Mouse (Mus musculus): ENCODE results near the gene Acox3. TPM values are rescaled to one million over a fixed set of nuclear protein-coding genes. Genes with fewer than 3 reads are reported as not detected.

Gene Acox3
- 3.1 and 3.6 TPM in 2 replicates for polyA plus RNA-seq (2015; fragmentation: Nextera tagmentation; extraction: Ambion mirVana)

GRCm38 (mm10) chr5:35582445-35583220 lies at the start of gene Acox3:
Gene Acox3, plus strand, starts transcription at chr5:35583040.
- H3K27me3 ChIP-seq, result no peaks in the 10 kb centered on the region
- peak within 1 kb of the TSS; percentile 62 for H3K27ac ChIP-seq (replicated peaks)
- ATAC-seq (ENCODE audit: insufficient read depth), result peak; percentile 86

DNA sequence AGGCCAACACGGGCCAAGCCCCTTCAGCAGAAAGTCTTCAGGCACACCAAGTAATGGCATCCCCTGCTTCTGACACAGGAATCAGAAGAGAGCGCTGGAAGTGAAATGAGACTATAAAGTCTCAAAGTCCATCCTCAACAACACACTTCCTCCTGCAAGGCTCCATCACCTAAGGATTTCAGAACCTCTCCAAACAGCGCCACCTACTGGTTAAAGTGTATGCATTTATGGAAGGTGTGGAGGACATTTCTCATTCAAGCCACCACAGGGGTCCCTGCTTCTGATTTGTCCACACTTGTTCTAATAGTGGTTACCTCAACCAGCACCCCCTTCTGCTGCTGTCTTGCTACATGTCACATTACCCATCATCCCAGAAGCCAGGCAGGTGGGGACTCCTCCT lies 46.6 kb upstream of the Acox3 start:
- no peak for ATAC-seq (ENCODE audit: insufficient read depth)
- Histone ChIP-seq H3K9ac (no peak overlapping the region), H3K9me3 (replicated peaks) (no peaks in the 10 kb centered on the region), H3K4me3 (replicated peaks) (no peak overlapping the region), H3K4me2 (no peak overlapping the region), H3K4me1 (replicated peaks) (no peaks in the 10 kb centered on the region), H3K27me3 (no peaks in the 10 kb centered on the region), H3K27ac (replicated peaks) (no peak overlapping the region), H3K36me3 (replicated peaks) (no peaks in the 10 kb centered on the region)
- WGBS (ENCODE audit: insufficient replicate concordance), result 46% methylated on average over 3 of the region's 3 CpGs

More at GRCm38 (mm10) chr5:35582445-35583220, at the start of gene Acox3:
- Histone ChIP-seq H3K9me3 (replicated peaks) (no peaks in the 10 kb centered on the region), H3K4me2 (peak within 1 kb of the TSS; percentile 88), H3K9ac (peak within 1 kb of the TSS; percentile 68), H3K36me3 (replicated peaks) (no peaks in the 10 kb centered on the region), H3K4me3 (replicated peaks) (peak within 1 kb of the TSS; percentile 74), H3K4me1 (replicated peaks) (peaks cover 18% of the 10 kb centered on the region)
- WGBS (ENCODE audit: insufficient replicate concordance), result under 1% methylated on average over 35 of the region's 35 CpGs

DNA sequence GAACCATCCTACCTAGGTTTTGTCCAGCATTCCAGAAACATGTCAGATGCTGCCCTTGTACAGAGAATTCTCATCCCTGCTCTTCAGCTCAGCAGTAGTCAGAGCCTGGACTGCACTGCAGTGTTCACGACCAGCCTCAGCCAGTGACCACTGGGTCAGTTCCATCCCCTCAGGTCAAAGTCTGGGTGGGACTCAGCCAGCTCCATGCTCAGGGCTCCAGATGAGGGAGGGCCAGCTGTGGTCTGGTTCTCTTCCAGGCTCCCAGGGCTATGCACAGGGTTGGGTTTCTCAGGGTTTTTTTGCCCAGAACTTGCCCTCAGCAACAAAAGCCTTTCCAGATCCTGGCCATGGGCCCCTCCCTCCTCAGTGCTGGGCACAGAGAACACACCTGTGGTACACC lies 45.4 kb upstream of the Acox3 start:
- H3K27ac ChIP-seq (replicated peaks), result no peak overlapping the region
- no peak overlapping the region for H3K9ac ChIP-seq
- H3K9me3 ChIP-seq (replicated peaks), result no peaks in the 10 kb centered on the region
- no peaks in the 10 kb centered on the region for H3K4me1 ChIP-seq (replicated peaks)
- ATAC-seq (ENCODE audit: insufficient read depth), result no peak
- H3K27me3 ChIP-seq, result no peaks in the 10 kb centered on the region
- 52% methylated on average over 1 of the region's 1 CpGs for WGBS (ENCODE audit: insufficient replicate concordance)
- no peak overlapping the region for H3K4me3 ChIP-seq (replicated peaks)
- H3K36me3 ChIP-seq (replicated peaks), result no peaks in the 10 kb centered on the region
- no peak overlapping the region for H3K4me2 ChIP-seq

GRCm38 (mm10) chr5:35538022-35538421 lies 44.8 kb upstream of the Acox3 start:
- no peaks in the 10 kb centered on the region for H3K36me3 ChIP-seq (replicated peaks)
- no peaks in the 10 kb centered on the region for H3K27me3 ChIP-seq
- no peaks in the 10 kb centered on the region for H3K4me1 ChIP-seq (replicated peaks)
- no peak overlapping the region for H3K9ac ChIP-seq
- no peak overlapping the region for H3K4me3 ChIP-seq (replicated peaks)
- no peak overlapping the region for H3K27ac ChIP-seq (replicated peaks)
- WGBS (ENCODE audit: insufficient replicate concordance), result 67% methylated on average over 3 of the region's 3 CpGs
- no peaks in the 10 kb centered on the region for H3K9me3 ChIP-seq (replicated peaks)
- H3K4me2 ChIP-seq, result no peak overlapping the region
- ATAC-seq (ENCODE audit: insufficient read depth), result no peak

DNA sequence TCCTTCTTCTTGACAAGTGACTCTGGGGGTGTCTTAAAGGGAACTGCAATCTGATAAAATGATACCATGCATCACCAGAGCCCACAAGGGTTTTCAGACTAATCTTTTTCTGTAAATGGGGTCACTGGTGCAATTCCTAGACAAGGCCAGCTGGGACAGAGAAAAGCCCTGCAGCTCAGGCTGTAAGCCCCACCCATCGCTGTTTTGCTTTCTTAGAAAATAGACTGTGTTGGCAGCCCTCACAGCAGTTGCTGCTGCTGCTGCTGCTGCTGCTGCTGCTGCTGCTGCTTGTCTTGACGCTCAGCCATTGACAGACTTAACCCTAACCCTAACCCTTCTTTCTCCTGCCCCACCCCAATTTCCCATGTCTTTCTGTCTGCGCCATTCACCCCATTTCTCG lies 43.3 kb upstream of the Acox3 start:
- Histone ChIP-seq H3K4me1 (replicated peaks) (no peaks in the 10 kb centered on the region), H3K4me2 (no peak overlapping the region), H3K27me3 (no peaks in the 10 kb centered on the region), H3K9me3 (replicated peaks) (no peaks in the 10 kb centered on the region), H3K27ac (replicated peaks) (no peak overlapping the region), H3K4me3 (replicated peaks) (no peak overlapping the region), H3K9ac (no peak overlapping the region), H3K36me3 (replicated peaks) (no peaks in the 10 kb centered on the region)
- 59% methylated on average over 4 of the region's 4 CpGs for WGBS (ENCODE audit: insufficient replicate concordance)
- no peak for ATAC-seq (ENCODE audit: insufficient read depth)

DNA sequence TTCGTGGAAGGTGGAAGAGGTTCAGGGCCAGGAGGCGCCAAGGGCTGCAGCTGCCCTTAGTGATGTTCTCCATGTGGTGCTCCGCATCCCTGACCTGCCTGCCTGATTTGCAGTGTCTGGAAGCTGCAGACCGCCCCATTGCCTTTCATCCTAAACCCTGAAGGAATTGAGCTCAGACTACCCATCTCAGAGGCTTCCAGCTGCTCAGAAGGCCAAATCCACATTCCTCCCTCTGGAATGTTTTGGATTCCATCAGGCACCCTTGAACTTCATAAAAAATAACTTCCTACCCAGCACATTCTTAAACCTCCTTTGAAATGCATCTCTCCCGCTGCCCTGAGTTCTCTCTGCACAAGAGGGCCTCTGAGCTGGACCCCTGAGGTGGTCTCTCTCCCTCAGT lies 42.3 kb upstream of the Acox3 start:
- Histone ChIP-seq H3K4me3 (replicated peaks) (no peak overlapping the region), H3K9me3 (replicated peaks) (no peaks in the 10 kb centered on the region), H3K27me3 (no peaks in the 10 kb centered on the region), H3K9ac (no peak overlapping the region), H3K36me3 (replicated peaks) (no peaks in the 10 kb centered on the region), H3K4me1 (replicated peaks) (no peaks in the 10 kb centered on the region), H3K4me2 (no peak overlapping the region), H3K27ac (replicated peaks) (no peak overlapping the region)
- 47% methylated on average over 5 of the region's 5 CpGs for WGBS (ENCODE audit: insufficient replicate concordance)
- no peak for ATAC-seq (ENCODE audit: insufficient read depth)

DNA sequence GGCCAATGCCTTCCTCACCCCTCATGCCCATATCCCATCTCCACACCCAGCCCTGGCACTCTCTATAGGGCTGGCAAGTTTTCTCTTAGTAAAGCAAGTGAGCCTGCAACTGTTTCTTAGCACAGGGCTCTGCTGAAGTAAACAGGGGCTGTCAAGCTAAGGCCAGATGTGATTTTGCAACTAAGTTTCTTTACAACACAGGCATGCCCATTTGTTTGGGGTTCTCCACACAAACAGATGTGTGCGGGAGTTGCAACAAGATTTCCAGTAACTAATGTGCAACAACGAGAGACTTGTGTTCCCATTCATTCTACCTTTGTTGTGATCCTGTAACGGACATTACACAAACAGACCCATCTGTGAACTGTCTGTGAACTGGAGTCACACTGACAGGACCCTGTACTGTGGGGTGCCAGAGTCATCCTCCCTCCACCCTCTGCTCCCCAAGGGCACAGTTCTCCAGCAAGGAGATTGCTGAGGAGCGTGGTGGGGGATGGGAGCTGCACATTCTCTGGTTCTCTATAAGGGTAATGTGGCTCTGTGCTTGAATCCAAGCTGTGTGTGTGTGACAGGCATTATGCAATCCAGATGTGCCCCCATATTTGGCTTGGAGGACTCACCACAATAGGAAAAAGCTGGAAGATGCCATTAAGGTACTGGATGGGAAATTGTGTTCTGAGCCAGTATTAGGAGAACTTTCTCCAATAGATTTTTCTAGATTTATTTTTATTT lies 41.6 kb upstream of the Acox3 start:
- no peaks in the 10 kb centered on the region for H3K36me3 ChIP-seq (replicated peaks)
- no peak overlapping the region for H3K27ac ChIP-seq (replicated peaks)
- H3K4me3 ChIP-seq (replicated peaks), result no peak overlapping the region
- no peaks in the 10 kb centered on the region for H3K4me1 ChIP-seq (replicated peaks)
- H3K27me3 ChIP-seq, result no peaks in the 10 kb centered on the region
- no peak overlapping the region for H3K9ac ChIP-seq
- 54% methylated on average over 4 of the region's 4 CpGs for WGBS (ENCODE audit: insufficient replicate concordance)
- no peaks in the 10 kb centered on the region for H3K9me3 ChIP-seq (replicated peaks)
- ATAC-seq (ENCODE audit: insufficient read depth), result no peak
- H3K4me2 ChIP-seq, result no peak overlapping the region

- no peaks in the 10 kb centered on the region for H3K36me3 ChIP-seq (replicated peaks)
- no peaks in the 10 kb centered on the region for H3K27me3 ChIP-seq
- ATAC-seq (ENCODE audit: insufficient read depth), result no peak
- H3K27ac ChIP-seq (replicated peaks), result no peak overlapping the region
- H3K4me1 ChIP-seq (replicated peaks), result no peaks in the 10 kb centered on the region
- H3K4me2 ChIP-seq, result no peak overlapping the region
- no peak overlapping the region for H3K4me3 ChIP-seq (replicated peaks)
- H3K9ac ChIP-seq, result no peak overlapping the region
- H3K9me3 ChIP-seq (replicated peaks), result no peaks in the 10 kb centered on the region
Observed at GRCm38 (mm10) chr5:35546127-35546526, 36.7 kb upstream of the Acox3 start.

DNA sequence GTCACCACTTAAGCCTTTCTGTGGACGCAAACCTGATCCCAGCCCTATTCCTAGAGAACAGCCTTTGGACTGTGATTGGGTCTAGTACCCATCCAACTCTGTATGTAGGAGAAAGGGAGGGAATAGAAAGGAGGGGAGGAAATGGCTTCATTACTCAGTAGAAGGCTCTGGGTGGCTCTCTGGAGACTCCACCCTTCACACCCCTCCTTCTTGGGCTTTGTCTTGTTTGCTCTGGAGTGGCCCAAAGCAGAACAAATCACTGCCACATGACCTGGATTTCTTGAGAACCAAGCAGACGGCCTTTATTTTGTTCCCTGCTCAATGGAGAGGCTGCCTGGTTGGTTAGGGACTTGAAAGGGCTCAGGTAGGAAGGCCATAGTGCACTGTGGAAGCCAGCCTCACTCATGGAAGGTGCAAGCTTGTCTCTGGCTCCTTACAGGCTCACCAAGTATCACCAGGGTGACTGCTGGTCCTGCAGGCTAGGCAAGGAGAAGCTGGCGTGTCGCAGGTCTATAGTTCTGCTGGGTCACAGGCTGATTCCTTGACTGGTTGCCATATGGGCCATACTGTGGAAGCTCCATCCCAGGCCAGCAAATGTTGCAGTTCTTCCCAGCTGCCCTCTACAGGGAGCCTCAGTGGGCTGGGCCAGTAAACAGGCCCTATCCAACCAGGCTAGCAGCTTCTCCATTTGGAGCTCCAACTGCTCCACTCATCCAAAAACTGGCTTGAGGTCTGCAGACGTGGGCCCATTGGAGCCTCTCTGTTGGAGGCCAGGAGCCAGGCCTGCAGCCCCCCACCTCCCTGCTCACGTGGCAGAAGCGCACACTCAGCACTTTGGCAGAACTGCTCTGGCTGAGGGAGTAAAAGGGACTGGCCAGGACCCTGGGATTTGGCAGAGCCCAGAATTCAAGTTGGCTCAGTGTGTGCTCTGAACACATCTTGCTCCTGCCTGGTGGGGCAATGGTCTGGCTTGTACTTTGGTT lies 30.7 kb upstream of the Acox3 start:
- no peak overlapping the region for H3K4me2 ChIP-seq
- no peak for ATAC-seq (ENCODE audit: insufficient read depth)
- 41% methylated on average over 7 of the region's 7 CpGs for WGBS (ENCODE audit: insufficient replicate concordance)
- H3K4me1 ChIP-seq (replicated peaks), result no peaks in the 10 kb centered on the region
- no peak overlapping the region for H3K4me3 ChIP-seq (replicated peaks)
- H3K27me3 ChIP-seq, result no peaks in the 10 kb centered on the region
- peaks cover under 1% of the 10 kb centered on the region; the same call in 1 of the 2 replicates for H3K36me3 ChIP-seq (replicated peaks)
- H3K9me3 ChIP-seq (replicated peaks), result no peaks in the 10 kb centered on the region
- H3K27ac ChIP-seq (replicated peaks), result no peak overlapping the region
- no peak overlapping the region for H3K9ac ChIP-seq

- no peak for ATAC-seq (ENCODE audit: insufficient read depth)
- Histone ChIP-seq H3K4me2 (no peak overlapping the region), H3K4me3 (replicated peaks) (no peak overlapping the region), H3K9ac (no peak overlapping the region), H3K36me3 (replicated peaks) (peaks cover 9% of the 10 kb centered on the region), H3K9me3 (replicated peaks) (no peaks in the 10 kb centered on the region), H3K27me3 (no peaks in the 10 kb centered on the region), H3K27ac (replicated peaks) (no peak overlapping the region), H3K4me1 (replicated peaks) (no peaks in the 10 kb centered on the region)
- WGBS (ENCODE audit: insufficient replicate concordance), result 68% methylated on average over 4 of the region's 4 CpGs
Observed at GRCm38 (mm10) chr5:35552838-35553539, 29.9 kb upstream of the Acox3 start.
